Mouse (Mus musculus): ENCODE measurements around the gene Siglece.

DNA sequence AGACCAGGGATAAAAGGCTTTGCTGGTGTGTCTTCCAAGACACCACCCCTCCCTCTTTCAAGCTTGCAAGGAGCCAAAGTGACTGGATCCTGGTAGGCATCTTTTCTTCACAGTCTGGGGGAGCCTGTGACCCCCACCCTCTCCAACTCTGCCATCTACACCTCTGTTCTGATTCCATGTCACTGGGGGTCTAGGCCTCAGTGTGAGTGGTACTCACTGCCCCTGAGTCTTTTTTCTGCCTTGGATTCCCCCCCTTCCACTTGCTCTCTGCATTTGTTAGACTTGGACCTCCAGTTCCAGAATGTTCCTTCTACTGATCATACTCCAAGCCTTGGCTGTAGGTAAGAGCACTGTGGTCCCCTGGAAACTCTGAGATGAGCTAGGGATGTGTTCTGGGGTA, 30.2 kb upstream of the Siglece start, which contains the start of gene Klk14:
- TF ChIP-seq POLR2A (IDR thresholded peaks at IDR 0.05; ENCODE audit: borderline replicate concordance, control insufficient read depth, low read depth, low read length): no peak
- no peak for TF ChIP-seq CTCF (IDR thresholded peaks at IDR 0.05; ENCODE audit: control insufficient read depth, insufficient read depth, low read length)
